Mouse (Mus musculus) heart, postnatal 25 days (tissue): ENCODE results near the gene Krt83. TPM values are rescaled to one million over a fixed set of nuclear protein-coding genes. Genes with fewer than 3 reads are reported as not detected.
"Not testable (repeated sequence)": the region's sequence is repeated elsewhere in the genome, so short reads cannot be mapped to it uniquely, and the experiment has no call there.

Experiments used
- DNase-seq: peaks from one replicate; pipeline ENCODE4 v3.0.0; 2022; ENCODE audit warnings: low spot score
- intact Hi-C: fragments of 180-260 bp; cut with DNase I; formaldehyde crosslinking; loops from one replicate; pipeline ENCODE4 v1.15.1; 2025
- total RNA-seq, 2 experiments: library from RNA; stranded (reverse); gene quantifications; 2 replicates each; pipeline ENCODE4 v1.2.3; 2021

Krt83 gene
- total RNA-seq = not detected

DNA sequence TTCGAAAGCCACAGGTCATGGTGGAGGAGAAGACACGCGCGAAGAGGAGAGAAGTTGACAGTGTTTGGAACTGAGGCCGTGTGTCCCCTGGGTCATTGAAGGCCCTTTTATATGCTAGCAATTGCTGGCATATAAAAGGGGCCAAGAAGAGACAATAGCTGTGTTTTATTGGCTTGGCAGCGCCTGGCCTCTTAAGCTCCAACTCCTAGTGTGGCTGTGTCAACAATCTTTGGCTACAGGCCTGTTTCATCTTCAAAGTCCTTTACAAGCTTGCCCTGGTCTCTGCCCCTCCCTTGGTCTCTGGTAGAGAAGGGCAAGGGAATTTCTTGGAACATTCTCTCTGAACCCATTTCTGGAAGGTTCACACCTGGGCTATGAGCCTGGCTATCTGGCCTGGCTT is at the start of gene Krt83:
Gene Krt83, minus strand, starts transcription at position 82 of the 400 bp plus-strand sequence.
- no peak for DNase-seq
- intact Hi-C loops = no loop called here

DNA sequence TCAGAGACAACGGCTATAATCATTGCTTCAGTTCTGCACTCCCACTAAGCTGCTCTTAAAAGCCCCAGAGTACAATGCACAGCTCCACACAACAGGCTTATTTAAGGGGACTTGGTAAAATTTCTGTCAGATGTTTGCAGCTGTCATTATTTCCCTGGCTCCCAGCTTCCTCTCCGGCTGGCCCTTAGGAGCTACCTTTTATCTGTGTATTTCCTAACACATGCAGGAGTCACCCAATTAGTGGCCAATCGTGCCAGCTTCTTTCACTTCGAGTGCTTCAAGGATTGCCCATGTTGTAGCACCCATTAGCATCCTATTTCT is 47.2 kb upstream of the Krt83 start:
- intact Hi-C loops = no loop called here
- no peak for DNase-seq

DNA sequence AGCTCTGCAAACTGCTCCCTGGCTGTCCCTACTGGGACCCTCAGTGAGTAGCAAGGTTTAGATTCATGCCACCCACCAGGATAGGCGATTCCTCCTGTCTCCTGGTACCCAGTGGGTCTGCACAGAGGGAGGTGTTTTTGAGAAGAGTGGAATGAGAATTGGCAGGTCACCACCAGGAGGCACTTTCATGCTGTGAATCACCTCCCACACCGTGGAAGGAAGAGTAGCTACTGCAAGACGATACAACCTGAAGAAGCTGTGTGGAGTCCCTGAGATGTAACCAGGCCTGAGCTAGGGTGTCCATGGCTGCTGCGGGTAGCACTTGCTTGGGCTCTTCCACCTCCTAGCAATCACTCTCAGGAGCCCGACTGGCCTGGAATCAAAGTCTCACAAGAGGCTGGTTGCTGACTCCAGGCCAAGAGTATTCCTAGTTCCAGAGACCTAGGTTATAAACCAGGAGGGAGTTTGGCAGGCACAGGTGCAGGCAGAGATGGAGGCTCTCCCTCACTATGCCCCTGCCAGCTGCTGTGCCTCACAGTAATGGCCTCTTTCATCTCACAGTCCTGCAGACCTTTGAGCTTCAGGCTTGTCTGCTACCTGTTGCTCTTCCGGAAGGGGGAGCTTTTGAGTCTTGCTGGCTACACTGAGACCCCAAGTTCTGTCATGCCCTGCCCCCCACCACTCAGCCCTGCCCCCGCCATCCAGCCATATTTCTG is 46.7 kb upstream of the Krt83 start:
- intact Hi-C loops = no loop called here
- no peak for DNase-seq

DNA sequence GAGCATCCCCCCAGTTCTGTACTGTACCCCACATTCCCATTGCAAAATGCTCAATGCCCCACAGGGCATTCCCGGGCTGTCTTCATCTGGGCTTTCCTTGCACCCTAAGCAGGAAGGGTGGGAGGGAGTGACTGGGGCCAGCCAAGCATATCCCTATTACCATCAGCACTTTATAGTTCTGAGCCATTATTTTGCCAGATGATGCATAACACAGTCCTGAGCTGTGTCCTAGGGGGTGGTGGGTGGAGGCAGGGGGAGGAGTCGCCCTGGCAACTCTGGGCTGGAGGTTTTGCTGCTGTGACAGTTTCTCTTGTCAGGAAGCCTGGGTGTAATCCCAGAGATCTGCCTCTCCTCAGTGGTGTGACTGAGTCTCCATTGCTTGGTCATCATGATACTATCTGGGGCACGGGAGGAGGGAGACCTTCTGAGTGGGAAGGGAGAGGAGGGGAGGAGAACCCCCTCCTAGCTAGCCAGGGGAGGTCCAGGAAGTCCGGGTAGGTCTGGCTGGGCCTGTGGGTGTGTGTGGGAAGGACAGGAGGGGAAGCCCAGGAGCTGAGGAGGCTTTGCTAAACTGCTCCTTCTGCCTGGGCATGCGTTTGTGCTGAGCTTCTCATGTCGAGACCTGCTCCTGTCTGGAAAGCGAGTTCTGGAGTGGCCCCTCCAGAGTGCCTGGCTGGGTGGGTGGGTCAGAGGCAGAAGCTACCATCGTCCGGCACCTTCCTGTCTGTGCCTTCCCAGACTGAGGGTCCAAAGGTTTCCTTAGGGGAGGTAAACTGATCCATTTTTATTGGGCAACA is 44.9 kb upstream of the Krt83 start:
- intact Hi-C loops = no loop called here
- no peak for DNase-seq

DNA sequence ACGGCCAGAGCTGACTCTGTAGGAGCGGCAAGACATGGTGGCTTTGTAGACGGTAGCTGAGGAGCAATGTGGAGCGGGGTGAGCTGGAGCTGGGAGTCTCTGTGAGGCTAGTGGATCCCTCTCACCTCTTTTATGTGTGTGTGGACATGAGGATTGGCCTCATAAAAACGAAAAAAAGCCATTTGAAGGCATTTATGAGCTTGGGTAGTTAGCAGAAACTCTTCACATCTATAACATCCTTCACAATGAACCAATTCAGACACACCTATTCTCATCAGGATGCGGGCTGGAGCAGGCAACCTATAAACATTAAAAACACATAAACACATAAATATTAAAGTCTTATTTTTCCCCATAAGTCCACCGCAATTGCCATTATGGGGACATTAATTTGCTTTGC is 41.4 kb upstream of the Krt83 start, which contains the start of gene Krt84:
Gene Krt84, minus strand, starts transcription at position 101 of the 400 bp plus-strand sequence.
- intact Hi-C loops = no loop called here
- DNase-seq = no peak

DNA sequence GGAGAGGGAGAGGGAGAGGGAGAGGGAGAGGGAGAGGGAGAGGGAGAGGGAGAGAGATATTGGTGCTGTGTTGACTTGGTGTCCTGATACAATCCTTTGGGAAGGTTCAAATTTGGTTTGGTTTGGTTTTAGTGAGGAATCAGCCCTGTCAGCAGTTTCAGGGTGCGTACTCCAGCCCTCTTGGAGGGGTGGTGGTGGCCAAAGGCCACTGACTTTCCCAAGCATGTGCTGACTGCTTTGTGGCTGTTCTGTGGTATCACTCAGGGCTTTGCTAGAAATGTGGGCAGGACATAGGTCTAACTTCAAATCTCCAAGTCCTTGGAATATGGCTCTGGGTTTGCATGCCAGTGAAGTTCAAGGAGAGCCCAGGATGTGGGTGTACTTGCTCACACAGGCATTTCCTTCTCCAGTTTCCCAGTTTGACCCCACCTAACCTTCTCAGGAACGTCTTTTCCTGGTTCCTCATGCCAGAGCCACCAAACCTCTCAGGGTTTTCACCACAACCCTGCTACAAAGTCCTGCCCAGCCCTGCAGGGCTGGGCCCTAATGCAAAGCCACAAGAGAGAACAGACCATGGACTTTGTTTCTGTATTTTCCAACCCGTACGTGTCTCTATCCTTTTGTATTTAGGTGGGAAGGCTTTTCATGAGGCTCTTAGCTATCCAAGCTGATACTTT is 31.4 kb upstream of the Krt83 start:
- intact Hi-C loops = loop anchor here (5.0 kb wide), 1 partner anchor 250 kb away; no protein-coding TSS in a partner anchor
- no peak for DNase-seq

DNA sequence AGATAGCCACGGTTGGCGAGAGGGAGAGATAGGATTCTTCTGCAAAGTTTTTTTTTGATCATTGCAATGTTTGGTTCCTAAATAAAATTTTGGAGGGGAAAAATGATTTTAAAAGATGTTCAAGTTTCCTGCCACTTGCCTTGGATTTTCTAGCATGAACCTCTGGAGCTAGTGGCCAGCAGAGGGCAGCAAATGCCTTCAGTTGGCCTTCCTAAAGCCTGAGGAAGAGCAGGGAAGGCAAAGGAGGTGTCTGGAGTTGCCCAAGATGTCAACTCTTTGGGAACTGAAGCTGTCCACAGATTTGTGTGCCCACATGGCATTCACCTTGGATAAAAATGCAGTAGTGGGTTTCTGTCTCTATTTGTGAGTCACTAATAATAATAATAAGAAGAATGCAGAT is 28.5 kb upstream of the Krt83 start:
- intact Hi-C loops = loop anchor here (1.0 to 5.0 kb wide), 4 partner anchors 179 to 545 kb away; no protein-coding TSS in a partner anchor
- DNase-seq = peak; percentile 15

DNA sequence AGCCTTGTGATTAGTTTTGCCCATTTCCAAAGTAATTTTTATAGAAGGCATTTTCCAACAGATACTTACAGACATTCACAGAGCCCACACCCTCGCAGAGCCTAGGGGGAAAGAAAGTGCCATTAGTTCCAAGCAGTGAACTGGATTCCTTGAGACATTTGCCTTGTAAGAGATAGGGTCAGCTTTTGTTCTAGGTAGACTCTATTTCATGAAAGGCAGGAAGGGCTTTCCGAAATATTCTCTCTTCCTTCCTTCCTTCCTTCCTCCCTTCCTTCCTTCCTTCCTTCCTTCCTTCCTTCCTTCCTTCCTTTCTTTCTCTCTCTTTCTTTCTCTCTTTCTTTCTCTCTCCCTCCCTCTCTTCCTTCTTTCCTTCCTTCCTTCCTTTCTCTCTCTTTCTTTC is 25.8 kb upstream of the Krt83 start, which contains the start of gene Gm49425:
Gene Gm49425, minus strand, starts transcription at position 101 of the 400 bp plus-strand sequence.
- intact Hi-C loops, DNase-seq: not testable (repeated sequence)

DNA sequence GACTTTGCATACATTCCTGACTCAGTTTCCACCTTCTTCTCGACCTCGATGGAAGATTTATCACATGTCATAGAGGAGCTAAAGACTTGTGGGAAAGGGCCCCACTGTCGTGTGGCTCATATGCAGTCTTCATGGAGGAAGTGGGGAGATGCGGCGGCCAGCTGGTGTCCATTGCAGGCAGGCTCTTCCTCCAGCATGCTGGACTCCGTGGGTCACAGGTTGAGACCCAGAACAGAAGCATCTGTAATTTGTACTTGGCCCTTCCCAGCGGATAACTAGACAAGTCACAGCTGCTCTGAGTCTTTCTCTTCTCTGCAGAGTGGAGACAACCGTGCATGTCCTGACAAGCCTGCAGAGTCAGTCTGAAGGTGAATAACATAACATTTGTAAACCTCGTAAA is 16.9 kb upstream of the Krt83 start:
- intact Hi-C loops = no loop called here
- no peak for DNase-seq

DNA sequence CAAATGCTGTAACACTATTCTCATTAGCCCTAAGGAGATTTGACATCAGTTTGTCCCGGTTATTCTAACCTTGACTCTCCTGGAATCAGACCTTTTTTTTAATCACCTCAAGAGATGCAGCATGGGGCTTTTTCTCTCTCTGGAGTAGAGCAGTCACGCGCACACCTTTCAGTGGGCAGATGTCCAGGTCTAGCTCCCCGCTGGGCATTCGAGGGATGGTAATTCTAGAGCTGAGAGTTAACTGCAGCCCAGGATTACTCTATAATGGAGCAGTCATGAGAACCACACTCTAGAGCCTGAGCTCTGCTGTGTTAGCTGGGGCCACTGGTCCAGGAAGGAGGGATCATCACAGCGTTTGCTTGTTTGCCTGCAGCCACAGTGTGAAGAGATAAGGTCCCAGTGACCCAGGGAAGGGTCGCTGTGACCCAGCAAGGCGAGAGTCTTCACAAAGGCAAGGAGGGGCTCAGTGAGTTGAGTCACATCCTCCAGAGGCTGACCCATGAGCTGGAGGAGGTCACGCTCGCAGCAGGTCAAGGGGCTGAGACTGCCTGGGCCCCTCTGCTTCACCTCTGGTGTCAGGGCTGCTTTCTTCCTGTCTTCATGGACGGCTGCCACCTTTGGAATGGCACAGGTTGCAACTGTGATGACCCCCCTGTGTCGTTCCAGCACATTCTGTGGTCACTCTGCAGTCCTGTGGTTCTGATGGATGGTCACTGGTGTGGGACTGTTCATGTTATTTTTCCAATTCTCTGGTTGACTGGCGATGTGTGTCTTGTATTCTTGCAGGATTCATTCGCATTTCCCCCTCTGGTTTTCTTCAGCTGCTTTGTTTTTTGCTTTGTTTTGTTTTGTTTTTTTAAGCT is 15.8 kb upstream of the Krt83 start:
- DNase-seq = no peak
- intact Hi-C loops = no loop called here

DNA sequence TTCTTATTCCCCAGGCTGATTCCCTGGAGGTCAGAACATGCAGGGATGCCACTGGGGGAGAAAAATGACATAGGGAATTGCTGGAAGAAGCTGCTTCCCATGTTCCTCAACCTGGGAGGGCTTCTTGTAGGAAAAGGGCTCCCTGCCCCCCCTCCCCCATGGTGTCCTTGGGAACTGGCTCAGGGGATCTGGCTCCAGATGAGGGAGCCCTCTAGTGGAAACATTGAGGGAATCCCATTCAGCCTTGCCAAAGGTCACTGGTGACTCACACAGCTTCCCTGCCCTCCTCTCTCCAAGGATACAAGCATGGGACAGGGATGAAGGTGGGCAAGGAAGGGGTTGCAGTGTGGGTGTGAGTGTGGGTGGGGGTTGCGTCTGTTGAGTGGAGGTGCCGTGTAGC is 5.9 kb upstream of the Krt83 start:
- DNase-seq = no peak
- intact Hi-C loops = loop anchor here (2.0 kb wide), 1 partner anchor 158 kb away; no protein-coding TSS in a partner anchor

DNA sequence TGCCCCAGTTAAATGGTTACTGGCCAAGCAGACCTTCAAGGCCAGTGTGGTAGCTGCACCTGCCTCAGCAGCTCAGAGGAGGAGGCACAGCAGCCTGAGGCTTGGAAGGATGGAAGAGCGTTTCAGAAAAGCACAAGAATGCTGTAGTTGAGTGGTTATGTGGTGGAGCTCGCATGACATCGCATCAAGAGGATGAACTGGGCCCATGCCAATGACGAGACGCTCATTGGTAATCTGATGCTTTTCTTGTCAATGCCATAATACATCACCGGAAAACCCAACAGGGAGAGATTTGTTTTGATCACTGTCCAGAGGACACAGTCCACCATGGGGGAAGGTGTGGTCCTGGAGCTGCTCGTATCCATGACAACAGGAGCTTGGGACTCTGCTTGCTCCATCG is 4.0 kb upstream of the Krt83 start:
- intact Hi-C loops = no loop called here
- DNase-seq = no peak

DNA sequence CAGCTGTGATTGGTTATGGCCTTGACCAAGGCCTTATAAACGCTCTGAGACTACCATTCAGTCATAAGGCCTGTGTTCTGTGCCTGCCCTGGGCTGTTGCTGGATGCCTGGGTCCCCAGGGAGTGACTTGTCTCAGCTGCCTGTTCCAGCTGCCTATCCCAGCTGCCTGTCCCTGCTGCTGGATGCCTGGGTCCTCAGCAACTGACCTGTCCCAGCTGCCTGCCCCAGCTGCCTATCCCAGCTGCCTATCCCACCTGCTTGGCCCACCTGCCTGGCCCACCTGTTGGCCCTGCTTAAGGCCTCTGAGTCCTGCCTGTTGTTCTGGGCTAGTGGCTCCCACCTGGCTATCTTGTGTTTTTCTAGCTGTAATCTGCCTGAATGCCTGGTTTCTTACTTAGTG is 2.9 kb upstream of the Krt83 start:
- intact Hi-C loops = no loop called here
- DNase-seq = no peak

DNA sequence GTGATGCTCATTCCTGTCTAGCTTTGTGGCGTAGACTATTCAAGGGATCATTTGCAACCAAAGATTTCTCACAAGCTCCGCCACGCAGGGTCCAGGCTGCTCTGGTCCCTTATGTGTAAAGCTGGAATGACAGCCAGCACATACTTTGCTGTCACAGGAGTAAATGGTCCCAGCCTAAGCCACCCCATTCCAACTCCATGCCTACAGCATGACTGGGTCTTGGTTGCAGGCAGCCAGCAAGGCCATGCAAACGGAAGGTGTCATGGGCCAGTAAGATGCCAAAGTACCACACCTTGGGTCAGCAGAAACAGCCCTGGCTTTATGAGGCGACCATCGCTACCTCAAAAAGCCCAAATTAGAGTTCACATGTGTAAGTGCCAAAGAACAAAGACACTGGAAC is 2.4 kb upstream of the Krt83 start:
- no peak for DNase-seq
- intact Hi-C loops = no loop called here

DNA sequence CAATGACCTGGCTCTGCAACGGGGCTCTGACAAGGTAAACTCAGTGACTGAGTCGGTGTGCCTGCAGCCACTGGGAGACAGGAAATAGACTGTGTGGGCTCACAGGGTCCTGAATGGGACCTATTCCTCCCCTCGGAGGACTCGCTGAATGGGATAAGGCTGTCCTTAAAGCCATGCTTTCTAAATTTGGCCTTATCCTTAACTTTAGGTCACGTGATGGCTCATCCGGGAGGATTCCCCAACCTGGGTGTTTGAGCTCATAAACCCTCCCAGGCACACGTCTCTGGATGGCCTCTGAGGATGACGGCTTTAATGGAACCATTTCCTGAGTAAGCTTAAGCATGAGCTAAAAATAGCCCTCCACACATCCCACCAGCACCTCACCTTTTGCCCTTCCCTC is 1.4 kb upstream of the Krt83 start:
- intact Hi-C loops = no loop called here
- DNase-seq = no peak

DNA sequence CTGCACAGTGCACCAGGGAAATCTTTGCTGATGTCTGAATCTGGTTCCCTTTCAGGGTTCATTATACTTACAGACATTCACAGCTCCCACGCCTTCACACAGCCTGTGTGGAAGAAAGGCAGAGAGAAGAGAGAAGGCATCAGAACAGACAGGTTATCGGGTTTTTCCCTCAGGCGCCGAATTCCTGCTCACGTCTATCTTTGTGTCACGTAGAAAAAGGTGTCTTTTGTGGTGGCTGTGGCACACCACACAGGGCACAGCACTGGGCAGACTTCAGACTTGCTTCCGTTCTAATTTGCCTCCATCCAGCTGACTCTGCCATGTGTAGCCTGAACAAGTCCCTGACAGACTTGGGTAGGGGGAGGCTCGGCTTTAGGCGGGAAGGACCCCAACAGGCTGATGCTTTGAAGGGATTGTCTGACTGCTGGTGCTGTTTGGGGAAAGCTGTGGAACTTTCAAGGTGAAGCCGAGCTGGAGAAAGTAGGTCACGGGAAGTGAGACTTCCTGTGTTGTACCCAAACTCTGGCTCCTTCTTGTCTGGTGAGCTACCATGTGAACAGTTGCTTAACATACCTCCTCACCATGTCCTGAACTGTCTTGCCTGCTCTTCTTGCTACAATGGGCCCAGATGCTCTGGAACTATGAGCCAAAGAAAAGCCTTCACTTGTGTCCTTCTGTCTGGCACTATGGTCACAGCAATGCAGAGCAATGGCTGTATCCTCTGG is 5.2 kb downstream of the Krt83 start:
- intact Hi-C loops = no loop called here
- DNase-seq = no peak

DNA sequence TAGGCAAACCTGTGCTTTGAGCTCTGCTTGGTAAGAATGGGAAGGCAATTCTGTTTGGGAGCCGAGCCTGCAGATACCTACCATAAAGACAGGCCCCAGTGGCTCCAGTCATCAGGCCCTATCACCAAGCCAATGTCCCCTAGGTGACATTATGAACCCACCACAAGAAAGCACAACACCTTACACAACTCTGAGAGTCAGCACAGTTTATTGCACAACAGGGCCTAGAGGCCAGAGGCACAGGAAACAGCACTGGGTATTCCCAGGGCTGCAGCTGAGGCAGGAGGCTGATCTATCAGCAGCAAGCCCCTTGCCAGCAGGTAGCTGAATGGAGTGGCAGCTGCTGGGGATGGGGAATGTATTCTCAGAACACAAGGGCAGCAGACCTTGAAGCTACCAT is 6.4 kb downstream of the Krt83 start:
- intact Hi-C loops = no loop called here
- no peak for DNase-seq

DNA sequence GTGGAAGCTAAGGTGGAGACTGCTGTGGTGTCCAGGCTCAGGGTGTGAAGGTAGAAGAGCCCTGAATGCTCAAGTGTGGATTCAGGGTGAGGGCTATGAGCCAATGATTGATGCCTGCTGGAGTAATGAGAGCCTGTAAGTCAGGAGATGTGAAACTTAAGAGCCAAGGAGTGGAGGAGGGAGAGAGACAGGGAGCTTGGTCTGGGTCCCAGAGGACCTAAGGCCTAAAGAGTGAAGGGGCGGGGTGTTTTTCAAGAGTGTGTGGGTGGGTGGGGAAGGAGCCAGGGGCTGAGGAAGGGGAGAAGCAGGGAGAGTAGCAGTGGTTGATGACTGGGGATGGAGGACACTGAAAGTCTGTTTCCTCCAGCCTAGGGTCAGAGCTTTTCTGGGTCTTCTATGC is 7.7 kb downstream of the Krt83 start:
- no peak for DNase-seq
- intact Hi-C loops = no loop called here

DNA sequence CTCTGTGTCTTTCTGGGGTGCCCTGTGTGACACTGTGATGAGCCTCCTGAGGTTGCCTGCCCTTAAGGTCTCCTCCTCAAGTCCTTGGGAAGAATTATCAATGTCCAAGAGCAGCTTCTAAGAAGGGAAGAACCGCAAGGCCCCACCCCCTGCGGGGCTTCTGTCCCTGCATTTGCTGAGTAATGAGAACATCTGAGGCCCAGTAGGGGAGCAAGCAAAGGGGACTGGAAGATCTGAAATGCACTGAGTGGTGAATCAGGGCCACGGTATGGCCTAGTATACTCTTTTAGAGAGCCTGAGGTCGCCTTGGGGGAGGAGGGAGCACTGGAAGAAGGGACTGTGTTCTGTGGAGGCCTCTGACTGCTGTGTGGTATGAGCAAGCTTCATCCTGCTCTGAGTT is 9.3 kb downstream of the Krt83 start:
- intact Hi-C loops = no loop called here
- DNase-seq = no peak
